Mouse (Mus musculus) G1E (cell line): ENCODE data around the gene Nutf2-ps1. TPM values are rescaled to one million over a fixed set of nuclear protein-coding genes. Genes with fewer than 3 reads are reported as not detected.
"Not testable (repeated sequence)": the region's sequence is repeated elsewhere in the genome, so short reads cannot be mapped to it uniquely, and the experiment has no call there.

Experiments
- ATAC-seq: 2 replicates; pipeline ENCODE4 v1.8.0; 2016; ENCODE audit warnings: mild to moderate bottlenecking; ENCODE audit not compliant: insufficient number of reproducible peaks, poor library complexity, low FRiP score, severe bottlenecking; ENCODE audit errors: extremely low read depth
- DNase-seq: peaks from one replicate; pipeline ENCODE4 v3.0.0; 2012; ENCODE audit warnings: low spot score
- H3K27me3 ChIP-seq: 2 replicates; pipeline ENCODE4 v1.6.1; 2012; ENCODE audit warnings: mild to moderate bottlenecking, low read length, inconsistent platforms; ENCODE audit not compliant: insufficient read depth
- H3K36me3 ChIP-seq: replicated peaks from 2 replicates; pipeline ENCODE3; 2012; ENCODE audit warnings: mild to moderate bottlenecking, inconsistent platforms
- H3K4me1 ChIP-seq: 2 replicates; pipeline ENCODE4 v1.6.1; 2012; ENCODE audit warnings: low read depth, low read length, inconsistent platforms, mixed read lengths; ENCODE audit not compliant: insufficient read depth
- H3K4me3 ChIP-seq: 2 replicates; pipeline ENCODE4 v1.5.1; 2012; ENCODE audit warnings: low read depth, mild to moderate bottlenecking, inconsistent platforms, low read length, moderate library complexity, mixed read lengths
- H3K9me3 ChIP-seq: replicated peaks from 2 replicates; pipeline ENCODE4 v1.6.1; 2012; ENCODE audit warnings: inconsistent platforms
- CTCF ChIP-seq: IDR thresholded peaks from 2 replicates; pipeline ENCODE4 v1.5.1; 2012; ENCODE audit warnings: low read depth, low read length, inconsistent platforms, mixed read lengths
- GATA1 ChIP-seq: IDR thresholded peaks from 2 replicates; pipeline ENCODE4 v1.6.1; 2012; ENCODE audit warnings: borderline replicate concordance, low read length, inconsistent platforms, mixed read lengths
- GATA2 ChIP-seq: IDR thresholded peaks from 2 replicates; pipeline ENCODE4 v1.6.1; 2012; ENCODE audit warnings: low read depth, low read length, inconsistent platforms, borderline replicate concordance
- POLR2AphosphoS5 ChIP-seq: IDR thresholded peaks from 2 replicates; pipeline ENCODE4 v1.6.1; 2012; ENCODE audit warnings: low read depth, low read length, inconsistent platforms; ENCODE audit not compliant: insufficient replicate concordance
- TAL1 ChIP-seq: conservative IDR thresholded peaks from 2 replicates; pipeline ENCODE4 v1.6.1; 2012; ENCODE audit warnings: low read depth, low read length, inconsistent platforms, mixed read lengths
- polyA plus RNA-seq: library from polyadenylated mRNA; stranded (reverse); fragments of >175 nt; gene quantifications from 2 replicates; pipeline ENCODE4 v1.2.3, GENCODE M21; 2012
- total RNA-seq, 2 experiments: library from RNA; stranded (forward) in 1 of 2; stranded (reverse) in 1 of 2; fragments of 200-1000 nt in 1 of 2; fragments of >200 nt in 1 of 2; fragmentation: Nextera tagmentation in 1 of 2; gene quantifications; 2 replicates each; pipeline ENCODE4 v1.2.3; 2014 to 2017

The Nutf2-ps1 gene
- total and polyA plus RNA-seq, 3 experiments, result 89.6 to 224 (median 133) TPM

DNA sequence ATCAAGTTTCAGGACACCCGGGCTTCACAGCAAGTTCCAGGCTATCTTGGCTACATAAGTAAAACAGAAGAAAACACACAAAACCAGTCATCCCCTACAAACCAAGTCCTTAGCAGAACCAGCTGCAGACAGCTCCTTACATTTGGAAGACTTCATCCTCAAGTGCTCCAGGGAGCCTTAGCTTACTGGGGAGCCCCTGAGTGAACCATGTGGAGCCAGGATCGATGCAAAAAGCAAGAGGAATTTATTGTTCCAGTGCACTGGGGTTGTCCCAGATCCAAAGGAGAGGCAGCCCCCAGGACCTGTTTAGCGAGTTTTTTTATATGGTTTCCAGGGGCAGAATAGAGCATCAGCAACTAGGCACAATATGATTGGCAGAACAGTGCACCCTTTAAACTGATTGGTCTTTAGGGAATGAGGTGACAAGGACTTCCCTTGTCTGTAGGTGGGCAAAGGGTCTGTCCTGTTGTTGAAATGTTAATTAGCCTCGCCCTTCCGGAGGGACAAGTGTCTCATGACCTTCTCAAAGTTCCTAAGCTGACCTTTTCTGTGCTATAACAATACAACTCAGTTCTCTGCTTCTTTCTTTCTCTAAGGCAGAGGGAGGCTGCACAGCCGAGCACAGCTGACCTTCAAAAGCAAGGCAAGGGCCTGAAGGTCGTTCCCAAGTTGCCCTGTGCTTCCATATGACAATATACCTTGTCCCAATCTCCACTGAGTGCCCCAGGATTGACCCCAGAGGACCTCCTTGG is 8.0 kb upstream of the Nutf2-ps1 start:
- ATAC-seq, result no peak
- TF ChIP-seq GATA1 (no peak), CTCF (no peak), TAL1 (no peak), GATA2 (no peak), POLR2AphosphoS5 (no peak)
- DNase-seq, result no peak
- H3K4me3 ChIP-seq, result no peak overlapping the region
- H3K4me1 ChIP-seq, result peaks cover 6% of the 10 kb centered on the region
- peaks cover 17% of the 10 kb centered on the region for H3K27me3 ChIP-seq
- no peaks in the 10 kb centered on the region for H3K9me3 ChIP-seq
- peaks cover 2% of the 10 kb centered on the region for H3K36me3 ChIP-seq

- peaks cover 21% of the 10 kb centered on the region for H3K9me3 ChIP-seq
- not testable (repeated sequence) for H3K36me3 ChIP-seq, ATAC-seq, H3K4me3 ChIP-seq, DNase-seq, H3K4me1 ChIP-seq
- peaks cover 17% of the 10 kb centered on the region for H3K27me3 ChIP-seq
These were observed 1.2 kb downstream of the Nutf2-ps1 start for GRCm38 (mm10) chr19:53587686-53588085.

- not testable (repeated sequence) for H3K36me3 ChIP-seq, DNase-seq, H3K4me3 ChIP-seq, ATAC-seq, H3K4me1 ChIP-seq
- Histone ChIP-seq H3K27me3 (peaks cover 16% of the 10 kb centered on the region), H3K9me3 (peaks cover 18% of the 10 kb centered on the region)
These were observed 8.6 kb downstream of the Nutf2-ps1 start for GRCm38 (mm10) chr19:53580271-53580670.

GRCm38 (mm10) chr19:53578597-53579252 is 10.1 kb downstream of the Nutf2-ps1 start:
- Histone ChIP-seq H3K4me1 (no peaks in the 10 kb centered on the region; the same call in 1 of the 2 replicates), H3K27me3 (peaks cover 13% of the 10 kb centered on the region), H3K4me3 (no peak overlapping the region), H3K36me3 (no peaks in the 10 kb centered on the region), H3K9me3 (peaks cover 3% of the 10 kb centered on the region)
- TF ChIP-seq CTCF, result peak; percentile 73
- no peak for TF ChIP-seq GATA2
- TF ChIP-seq POLR2AphosphoS5, result no peak
- ATAC-seq, result 0 out of 2 replicates have a peak, but pooled peaks have one; percentile 8
- peak; percentile 43 for DNase-seq

DNA sequence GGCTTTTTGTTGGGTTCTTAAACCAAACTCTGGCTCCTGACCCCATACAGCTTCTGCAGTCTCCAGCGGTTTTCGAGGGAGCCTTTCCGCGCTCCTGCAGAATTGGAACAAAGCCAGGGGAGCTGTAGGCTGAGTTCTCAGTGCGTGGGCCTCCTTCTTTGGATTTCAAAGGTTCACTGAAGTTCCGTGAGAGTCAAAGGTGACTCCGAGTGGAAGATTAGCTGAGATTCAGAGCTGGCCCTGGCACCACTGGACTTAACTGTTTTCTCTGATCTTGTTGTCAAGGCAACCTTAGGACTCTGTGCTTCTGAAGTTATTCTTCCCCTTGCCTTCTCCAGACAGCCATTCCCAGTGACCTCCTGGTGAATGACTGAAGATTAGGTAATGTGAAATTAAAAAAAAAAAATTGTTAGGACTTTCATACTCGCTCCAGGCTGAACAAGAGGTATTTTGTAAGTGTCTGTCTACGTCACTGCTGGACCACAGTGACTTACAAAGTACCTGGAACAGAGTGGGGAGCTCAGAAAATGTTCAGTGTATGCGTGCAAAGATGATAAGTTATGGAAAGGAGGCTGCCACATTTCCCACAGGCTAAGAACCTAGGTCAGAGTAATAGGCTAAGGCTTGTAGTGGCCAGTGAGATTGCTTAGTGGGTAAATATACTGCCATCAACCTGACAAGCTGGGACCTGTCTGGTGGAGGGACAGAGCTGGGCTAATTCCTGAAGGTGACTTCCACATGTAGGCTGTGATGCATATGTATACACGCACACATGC is 11.7 kb downstream of the Nutf2-ps1 start:
- no peaks in the 10 kb centered on the region for H3K36me3 ChIP-seq
- H3K4me3 ChIP-seq, result no peak overlapping the region
- TF ChIP-seq POLR2AphosphoS5 (no peak), CTCF (no peak), GATA2 (no peak), TAL1 (no peak), GATA1 (no peak)
- H3K9me3 ChIP-seq, result no peaks in the 10 kb centered on the region
- H3K27me3 ChIP-seq, result peaks cover 20% of the 10 kb centered on the region
- no peaks in the 10 kb centered on the region; the same call in 1 of the 2 replicates for H3K4me1 ChIP-seq
- DNase-seq (no peak), ATAC-seq (no peak)

DNA sequence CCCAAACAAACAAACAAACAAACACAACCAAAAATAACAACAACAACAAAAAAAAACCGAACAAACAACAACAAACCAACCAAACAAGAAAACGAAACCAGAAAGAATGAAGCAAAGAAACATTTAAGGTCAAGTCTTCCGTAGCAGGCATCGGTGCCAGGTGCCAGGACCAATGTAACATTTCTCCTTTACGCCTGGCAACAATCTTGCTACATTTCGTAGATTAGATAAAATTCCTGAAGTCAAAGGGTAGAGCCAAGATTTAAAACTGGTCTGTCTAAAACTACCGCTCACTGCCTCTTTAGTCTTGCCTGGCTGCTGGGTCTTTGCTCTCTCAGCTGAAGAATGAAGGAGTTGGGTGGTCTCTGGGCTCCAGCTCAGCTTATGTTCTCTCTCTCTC is 12.8 kb downstream of the Nutf2-ps1 start:
- no peaks in the 10 kb centered on the region for H3K9me3 ChIP-seq
- no peak for TF ChIP-seq CTCF
- no peak for TF ChIP-seq GATA2
- no peak for TF ChIP-seq GATA1
- no peak for TF ChIP-seq POLR2AphosphoS5
- TF ChIP-seq TAL1, result no peak
- no peak for DNase-seq
- no peaks in the 10 kb centered on the region for H3K36me3 ChIP-seq
- H3K4me3 ChIP-seq, result no peak overlapping the region
- H3K4me1 ChIP-seq, result no peaks in the 10 kb centered on the region; the same call in 1 of the 2 replicates
- no peak for ATAC-seq
- H3K27me3 ChIP-seq, result peaks cover 20% of the 10 kb centered on the region
